Mouse (Mus musculus) spleen, postnatal 36 days (tissue): ENCODE data around the gene Gucy2f.
"Not testable (repeated sequence)": the region's sequence is repeated elsewhere in the genome, so short reads cannot be mapped to it uniquely, and the experiment has no call there.

Experiments
- DNase-seq, 2 experiments: peaks; one replicate each; pipeline ENCODE4 v3.0.0; 2022; ENCODE audit warnings: low spot score in 2 of 2, mixed read lengths in 1 of 2

Gucy2f gene

DNA sequence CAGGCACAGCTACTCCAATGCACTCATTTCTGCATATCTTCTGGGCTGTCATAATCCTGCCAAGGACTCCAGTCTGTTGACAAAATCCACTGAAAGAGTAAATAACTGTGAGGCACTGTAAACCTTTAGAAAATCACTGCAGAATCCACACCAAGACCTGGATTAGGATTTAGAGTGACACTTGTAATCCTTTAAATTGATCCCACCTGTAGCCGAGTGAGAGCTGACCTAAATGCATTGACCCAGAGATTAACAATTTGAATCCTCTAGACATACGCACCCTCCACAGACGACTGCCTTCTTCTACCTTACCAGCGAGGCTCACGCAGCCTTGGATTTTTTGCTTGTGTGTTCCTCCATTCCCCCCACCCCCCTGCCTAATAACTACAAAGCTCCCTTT lies at the start of gene Gucy2f:
Gene Gucy2f (minus strand): TSS at position 101 of the 400 bp plus-strand sequence.
- no peak for DNase-seq

GRCm38 (mm10) chrX:142245682-142246327 lies 49.1 kb upstream of the Gucy2f start:
- DNase-seq, result no peak

DNA sequence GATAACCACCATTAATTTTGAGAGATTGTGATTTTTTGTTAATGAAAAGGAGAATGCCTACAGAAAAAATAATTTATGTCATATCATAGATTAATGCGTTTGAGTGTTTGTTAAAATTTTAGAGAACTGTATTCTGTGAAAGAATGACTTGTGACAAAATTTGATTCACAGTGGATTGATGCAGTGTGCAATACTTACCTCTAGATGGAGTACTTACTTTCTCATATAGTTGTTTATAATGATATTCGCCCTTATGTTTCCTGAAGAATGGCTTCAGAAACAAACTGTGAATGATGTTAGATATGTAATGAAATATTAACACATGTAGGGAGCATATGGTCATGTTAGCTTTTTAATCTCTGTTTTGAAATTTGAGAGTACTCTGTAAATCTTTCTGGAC lies 40.4 kb upstream of the Gucy2f start:
- no peak for DNase-seq

- not testable (repeated sequence) for DNase-seq
Observed at GRCm38 (mm10) chrX:142236146-142236545, 39.4 kb upstream of the Gucy2f start.

DNA sequence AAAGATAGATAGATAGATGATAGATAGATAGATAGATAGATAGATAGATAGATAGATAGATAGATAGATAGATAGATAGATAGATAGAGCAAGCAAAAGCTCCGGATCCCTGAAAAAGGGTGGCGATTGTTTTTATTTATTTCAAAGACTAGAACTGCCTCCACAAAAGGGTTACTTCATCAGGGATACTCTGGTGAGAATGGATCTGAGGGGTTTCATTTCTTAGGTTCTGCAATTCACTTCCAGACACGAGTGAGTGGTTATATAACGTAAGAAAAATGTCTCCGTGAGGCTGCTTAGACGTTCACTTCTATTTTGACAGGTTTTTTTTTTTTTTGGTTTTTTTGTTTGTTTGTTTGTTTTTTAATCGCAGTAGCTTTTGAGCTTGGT lies 32.0 kb upstream of the Gucy2f start:
- no peak for DNase-seq

GRCm38 (mm10) chrX:142228055-142228768 lies 31.5 kb upstream of the Gucy2f start:
- peak; percentile 55 to 63 for DNase-seq

DNA sequence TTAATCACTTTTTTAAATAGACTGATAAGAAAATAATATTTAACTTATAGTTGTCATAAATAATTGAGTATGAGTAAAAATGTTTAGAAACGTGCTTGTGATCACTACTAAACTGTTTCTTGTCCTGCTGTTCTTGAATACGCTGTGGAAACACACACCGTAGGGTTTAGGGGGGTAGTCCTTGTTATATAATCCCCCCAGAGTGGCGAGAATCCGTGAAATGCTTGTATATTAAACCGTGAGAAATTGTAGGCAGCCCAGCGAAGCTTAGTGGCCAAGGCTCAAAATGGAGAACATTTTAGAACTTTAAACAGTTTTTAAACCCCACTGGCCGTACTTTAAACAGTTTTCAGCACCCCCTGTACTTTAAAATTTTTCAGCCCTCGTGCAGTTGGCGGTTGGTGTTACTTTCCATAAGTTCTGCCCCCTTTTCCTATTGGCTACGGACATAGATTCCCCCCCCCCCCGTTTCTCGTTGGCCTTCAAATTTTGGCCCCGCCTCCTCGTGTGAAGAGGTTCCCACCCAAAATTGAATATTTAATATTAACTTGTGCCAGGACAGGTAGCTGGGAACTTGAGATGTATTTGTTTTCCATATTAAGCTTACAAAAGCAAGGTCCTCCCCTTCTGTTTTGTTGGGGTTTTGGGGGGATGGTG lies 30.8 kb upstream of the Gucy2f start:
- peak; percentile 24 to 49 for DNase-seq

DNA sequence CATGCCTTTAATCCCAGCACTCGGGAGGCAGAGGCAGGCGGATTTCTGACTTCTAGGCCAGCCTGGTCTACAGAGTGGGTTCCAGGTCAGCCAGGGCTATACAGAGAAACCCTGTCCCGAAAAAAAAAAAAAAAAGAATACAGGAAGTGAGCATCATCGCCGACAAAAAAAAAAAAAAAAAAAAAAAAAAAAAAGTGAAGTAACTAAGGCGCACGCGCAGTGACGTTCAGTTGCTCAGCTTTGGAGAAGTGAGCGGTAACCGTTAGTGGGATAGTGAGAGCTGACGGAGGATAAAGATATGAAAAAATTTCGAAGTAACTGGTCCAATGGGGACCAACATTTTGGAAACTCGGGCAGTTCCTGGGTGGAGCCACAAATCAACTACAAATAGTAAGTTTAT lies 29.8 kb upstream of the Gucy2f start, which contains the start of gene Nxt2:
Gene Nxt2 (plus strand): TSS at position 229 of the 400 bp plus-strand sequence.
- no peak for DNase-seq

- DNase-seq, result peak in 1 of 2 experiments; percentile 7
Observed at GRCm38 (mm10) chrX:142200295-142200694, 3.6 kb upstream of the Gucy2f start.

- DNase-seq, result no peak
Observed at GRCm38 (mm10) chrX:142195551-142195950, 1.2 kb downstream of the Gucy2f start.

- no peak for DNase-seq
Observed at GRCm38 (mm10) chrX:142194420-142194819, 2.3 kb downstream of the Gucy2f start.

DNA sequence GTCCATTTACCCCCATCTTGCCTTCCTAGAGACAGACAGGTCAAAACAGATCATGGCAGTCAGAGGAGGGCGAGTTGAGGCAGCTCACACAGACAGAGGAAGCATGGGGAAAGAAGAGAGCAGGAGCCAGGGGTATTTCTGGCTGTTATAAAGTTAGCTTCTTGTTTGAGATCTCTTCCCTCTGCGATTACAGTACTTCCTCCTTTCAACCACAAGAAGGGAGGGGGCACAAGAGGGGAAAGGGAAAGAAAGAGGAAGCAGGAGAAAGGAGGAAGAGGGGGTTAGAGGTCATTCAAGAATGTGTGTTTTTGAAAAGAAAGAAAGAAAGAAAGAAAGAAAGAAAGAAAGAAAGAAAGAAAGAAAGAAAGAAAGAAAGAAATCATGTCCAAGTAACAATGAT lies 6.4 kb downstream of the Gucy2f start:
- peak in 1 of 2 experiments; percentile 3 for DNase-seq

DNA sequence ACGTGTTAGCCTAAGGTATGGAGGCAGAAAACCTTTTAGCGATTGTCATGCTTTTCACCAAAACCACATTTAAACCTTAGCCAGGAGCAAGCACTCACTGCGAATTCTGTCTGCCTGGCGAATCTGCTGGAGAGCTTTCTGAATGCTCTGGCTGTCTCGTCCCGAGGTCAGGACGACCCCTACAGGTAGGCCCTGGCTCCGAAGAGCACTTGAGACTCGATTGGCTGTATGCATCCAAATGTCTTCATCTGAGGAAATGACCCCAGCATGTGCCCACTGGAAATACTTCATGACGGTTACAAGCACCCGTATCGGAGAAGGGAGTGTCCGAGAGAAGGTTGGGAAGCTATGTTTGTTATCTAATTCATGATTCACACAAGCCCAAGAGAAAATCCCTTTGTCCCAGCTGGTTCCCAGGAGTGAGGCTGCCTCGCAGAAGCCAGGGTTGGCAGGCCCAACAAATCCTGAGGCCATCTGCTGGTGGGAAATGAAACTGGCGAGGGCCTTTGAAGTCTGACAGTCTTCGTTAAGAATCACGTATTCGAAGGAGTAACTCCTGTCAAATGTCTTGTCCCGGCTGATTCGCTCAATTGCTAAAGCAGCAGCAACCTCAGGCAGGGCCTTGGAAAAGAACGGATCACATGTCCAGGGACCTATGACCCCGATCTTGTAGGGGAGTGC lies 7.6 kb downstream of the Gucy2f start:
- DNase-seq, result no peak

- DNase-seq, result no peak
Observed at GRCm38 (mm10) chrX:142182026-142182425, 14.7 kb downstream of the Gucy2f start.

DNA sequence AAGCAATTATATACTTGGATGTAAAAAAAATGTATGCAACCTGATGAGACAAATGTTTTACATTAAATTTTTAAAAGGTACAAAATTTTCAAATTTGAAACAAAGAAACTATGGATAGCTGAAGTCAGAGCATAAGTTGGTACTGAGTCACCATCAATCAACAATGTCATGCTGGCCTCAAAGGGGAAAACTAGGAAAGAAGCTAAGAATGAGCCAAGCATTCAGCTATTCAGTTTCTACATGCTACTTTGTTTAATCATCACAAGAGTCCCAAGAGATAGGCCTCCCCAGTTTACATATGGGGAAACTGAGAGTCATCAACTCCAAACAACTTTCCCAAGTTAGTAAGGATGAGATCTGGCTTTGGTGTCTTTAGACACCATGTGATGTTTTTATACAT lies 19.8 kb downstream of the Gucy2f start:
- no peak for DNase-seq

DNA sequence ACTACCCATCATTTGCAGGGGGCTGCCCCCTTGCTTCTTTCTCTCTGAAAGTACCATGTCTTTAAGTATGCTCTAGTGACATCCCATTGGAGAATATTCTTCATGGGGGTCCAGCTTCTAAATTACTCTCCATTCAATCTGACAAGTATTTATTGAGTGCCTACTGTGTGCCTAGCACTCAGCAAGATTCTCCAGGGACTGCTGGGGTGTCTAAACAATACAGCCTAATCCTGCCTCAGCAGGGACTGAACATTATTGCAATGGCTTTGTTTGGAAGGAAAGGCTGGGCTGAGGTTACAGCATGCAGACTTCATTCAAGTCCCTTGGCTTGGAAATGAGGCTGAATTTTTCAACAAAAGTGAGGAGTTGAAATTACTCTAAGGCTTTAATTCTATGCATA lies 81.0 kb downstream of the Gucy2f start:
- no peak for DNase-seq

DNA sequence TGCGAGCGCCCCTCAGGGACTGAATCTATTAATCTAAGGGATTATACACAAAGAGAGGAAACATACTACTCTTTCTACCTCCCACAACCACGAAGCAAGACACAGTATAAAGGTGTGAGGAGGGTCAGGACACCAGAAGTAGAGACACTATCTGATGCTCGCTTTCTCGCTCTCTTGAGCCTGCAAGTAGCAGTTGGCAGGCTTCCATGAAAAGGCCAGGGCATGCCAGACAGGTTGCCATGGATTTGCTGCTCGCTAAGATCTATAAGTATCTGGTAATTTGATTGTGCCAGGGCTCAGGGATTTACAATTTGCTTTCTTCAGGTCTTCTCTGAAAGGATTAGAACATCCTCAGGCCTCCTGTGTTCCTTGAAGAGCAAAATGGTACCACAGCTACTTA lies 85.5 kb downstream of the Gucy2f start:
- DNase-seq, result no peak

- no peak for DNase-seq
Observed at GRCm38 (mm10) chrX:142096904-142097303, 99.8 kb downstream of the Gucy2f start.

- DNase-seq, result no peak
Observed at GRCm38 (mm10) chrX:142095579-142095978, 101.2 kb downstream of the Gucy2f start.

DNA sequence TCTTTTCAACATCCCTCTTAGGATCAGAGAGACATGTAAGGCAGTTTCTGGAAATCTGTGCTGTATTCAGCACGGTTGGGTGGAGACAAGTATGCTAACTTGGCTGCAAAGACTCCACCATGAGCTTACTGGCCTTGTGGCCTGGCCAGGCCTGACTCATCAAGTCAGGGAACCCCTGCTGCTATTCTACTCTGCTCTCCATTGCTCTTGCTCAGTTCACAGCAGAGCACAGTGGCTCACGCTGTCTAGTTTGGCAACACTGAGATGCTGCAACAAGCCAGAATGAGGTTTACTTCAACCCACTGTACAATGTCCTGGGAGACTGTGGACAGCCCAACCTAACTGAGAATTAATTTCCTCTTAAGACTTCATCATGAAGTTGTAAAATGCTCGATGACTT lies 134.1 kb downstream of the Gucy2f start:
- DNase-seq, result no peak
